Mouse (Mus musculus): ENCODE measurements around the gene Klf14. TPM values are rescaled to one million over a fixed set of nuclear protein-coding genes. Genes with fewer than 3 reads are reported as not detected.

Gene Klf14
- polyA plus RNA-seq, 1 experiment = not detected

GRCm38 (mm10) chr6:30981351-30981750 lies 22.5 kb upstream of the Klf14 start:
- Histone ChIP-seq H3K79me3 (ENCODE audit: low read depth) (no peaks in the 10 kb centered on the region), H3K27me3 (ENCODE audit: control insufficient read depth, insufficient read depth, insufficient read length) (no peaks in the 10 kb centered on the region)
- no peak for TF ChIP-seq MYOG (IDR thresholded peaks at IDR 0.05; ENCODE audit: control insufficient read depth, extremely low read depth, insufficient read length)
- no peak for TF ChIP-seq CEBPB (IDR thresholded peaks at IDR 0.05; ENCODE audit: low read depth)
- no peak for TF ChIP-seq USF1 (IDR thresholded peaks at IDR 0.05; ENCODE audit: low read depth)
- no peak for TF ChIP-seq MAX (IDR thresholded peaks at IDR 0.05)
- TF ChIP-seq FOSL1 (IDR thresholded peaks at IDR 0.05; ENCODE audit: insufficient read depth, low read length, poor library complexity, severe bottlenecking) = no peak
- no peak for TF ChIP-seq CTCF (IDR thresholded peaks at IDR 0.05; ENCODE audit: control insufficient read depth, insufficient read depth, insufficient read length)
- TF ChIP-seq MYOD1 (IDR thresholded peaks at IDR 0.05; ENCODE audit: control insufficient read depth, insufficient read length, low read depth) = no peak

GRCm38 (mm10) chr6:30978615-30979014 lies 19.7 kb upstream of the Klf14 start:
- Histone ChIP-seq H3K79me2 (ENCODE audit: control insufficient read depth, insufficient read depth) (no peaks in the 10 kb centered on the region), H3K79me3 (ENCODE audit: low read depth) (no peaks in the 10 kb centered on the region), H3K4me3 (ENCODE audit: insufficient read depth, poor library complexity, severe bottlenecking) (no peak overlapping the region), H3K27me3 (ENCODE audit: control insufficient read depth, insufficient read depth, insufficient read length) (peaks cover 4% of the 10 kb centered on the region), H3ac (ENCODE audit: control insufficient read depth, insufficient read length, low read depth) (no peak overlapping the region), H3K36me3 (ENCODE audit: control insufficient read depth, insufficient read depth) (no peaks in the 10 kb centered on the region)
- no peak for TF ChIP-seq MYOG (IDR thresholded peaks at IDR 0.05; ENCODE audit: control insufficient read depth, extremely low read depth, insufficient read length)
- TF ChIP-seq MYOD1 (IDR thresholded peaks at IDR 0.05; ENCODE audit: control insufficient read depth, insufficient read length, low read depth) = peak; percentile 63

More at GRCm38 (mm10) chr6:30981351-30981750, 22.5 kb upstream of the Klf14 start:
- no peak overlapping the region for H3K4me3 ChIP-seq (ENCODE audit: insufficient read depth, poor library complexity, severe bottlenecking)
- H3ac ChIP-seq (ENCODE audit: control insufficient read depth, insufficient read length, low read depth) = no peak overlapping the region
- H3K36me3 ChIP-seq (ENCODE audit: control insufficient read depth, insufficient read depth) = no peaks in the 10 kb centered on the region
- no peaks in the 10 kb centered on the region for H3K79me2 ChIP-seq (ENCODE audit: control insufficient read depth, insufficient read depth)

GRCm38 (mm10) chr6:30972121-30972520 lies 13.2 kb upstream of the Klf14 start:
- Histone ChIP-seq H3K27me3 (ENCODE audit: control insufficient read depth, insufficient read depth, insufficient read length) (peaks cover 8% of the 10 kb centered on the region), H3K36me3 (ENCODE audit: control insufficient read depth, insufficient read depth) (no peaks in the 10 kb centered on the region), H3K79me2 (ENCODE audit: control insufficient read depth, insufficient read depth) (no peaks in the 10 kb centered on the region), H3K4me3 (ENCODE audit: insufficient read depth, poor library complexity, severe bottlenecking) (no peak overlapping the region), H3K79me3 (ENCODE audit: low read depth) (no peaks in the 10 kb centered on the region), H3ac (ENCODE audit: control insufficient read depth, insufficient read length, low read depth) (no peak overlapping the region)
- TF ChIP-seq MYOD1 (IDR thresholded peaks at IDR 0.05; ENCODE audit: control insufficient read depth, insufficient read length, low read depth) (no peak), CTCF (IDR thresholded peaks at IDR 0.05; ENCODE audit: control insufficient read depth, insufficient read depth, insufficient read length) (no peak), USF1 (IDR thresholded peaks at IDR 0.05; ENCODE audit: low read depth) (no peak), FOSL1 (IDR thresholded peaks at IDR 0.05; ENCODE audit: insufficient read depth, low read length, poor library complexity, severe bottlenecking) (no peak), MAX (IDR thresholded peaks at IDR 0.05) (no peak), CEBPB (IDR thresholded peaks at IDR 0.05; ENCODE audit: low read depth) (no peak), MYOG (IDR thresholded peaks at IDR 0.05; ENCODE audit: control insufficient read depth, extremely low read depth, insufficient read length) (no peak)

GRCm38 (mm10) chr6:30957784-30958735 lies 818 bp downstream of the Klf14 start:
- TF ChIP-seq CTCF (IDR thresholded peaks at IDR 0.05; ENCODE audit: control insufficient read depth, insufficient read depth, insufficient read length) (no peak), MAX (IDR thresholded peaks at IDR 0.05) (no peak), MYOD1 (IDR thresholded peaks at IDR 0.05; ENCODE audit: control insufficient read depth, insufficient read length, low read depth) (no peak), FOSL1 (IDR thresholded peaks at IDR 0.05; ENCODE audit: insufficient read depth, low read length, poor library complexity, severe bottlenecking) (no peak), CEBPB (IDR thresholded peaks at IDR 0.05; ENCODE audit: low read depth) (no peak), USF1 (IDR thresholded peaks at IDR 0.05; ENCODE audit: low read depth) (no peak)
- peaks cover 7% of the 10 kb centered on the region for H3K27me3 ChIP-seq (ENCODE audit: control insufficient read depth, insufficient read depth, insufficient read length)
- no peak overlapping the region for H3K4me3 ChIP-seq (ENCODE audit: insufficient read depth, poor library complexity, severe bottlenecking)
- H3K36me3 ChIP-seq (ENCODE audit: control insufficient read depth, insufficient read depth) = no peaks in the 10 kb centered on the region
- H3K79me2 ChIP-seq (ENCODE audit: control insufficient read depth, insufficient read depth) = no peaks in the 10 kb centered on the region
- H3K79me3 ChIP-seq (ENCODE audit: low read depth) = no peaks in the 10 kb centered on the region
- no peak overlapping the region for H3ac ChIP-seq (ENCODE audit: control insufficient read depth, insufficient read length, low read depth)

GRCm38 (mm10) chr6:30939264-30939663 lies 19.6 kb downstream of the Klf14 start:
- no peaks in the 10 kb centered on the region for H3K79me2 ChIP-seq (ENCODE audit: control insufficient read depth, insufficient read depth)
- H3K4me3 ChIP-seq (ENCODE audit: insufficient read depth, poor library complexity, severe bottlenecking) = no peak overlapping the region
- no peaks in the 10 kb centered on the region for H3K27me3 ChIP-seq (ENCODE audit: control insufficient read depth, insufficient read depth, insufficient read length)
- no peaks in the 10 kb centered on the region for H3K79me3 ChIP-seq (ENCODE audit: low read depth)
- H3K36me3 ChIP-seq (ENCODE audit: control insufficient read depth, insufficient read depth) = no peaks in the 10 kb centered on the region
- no peak overlapping the region for H3ac ChIP-seq (ENCODE audit: control insufficient read depth, insufficient read length, low read depth)
- TF ChIP-seq MYOG (IDR thresholded peaks at IDR 0.05; ENCODE audit: control insufficient read depth, extremely low read depth, insufficient read length) = no peak
- no peak for TF ChIP-seq MAX (IDR thresholded peaks at IDR 0.05)
- no peak for TF ChIP-seq FOSL1 (IDR thresholded peaks at IDR 0.05; ENCODE audit: insufficient read depth, low read length, poor library complexity, severe bottlenecking)
- TF ChIP-seq CEBPB (IDR thresholded peaks at IDR 0.05; ENCODE audit: low read depth) = no peak
- TF ChIP-seq USF1 (IDR thresholded peaks at IDR 0.05; ENCODE audit: low read depth) = no peak
- TF ChIP-seq CTCF (IDR thresholded peaks at IDR 0.05; ENCODE audit: control insufficient read depth, insufficient read depth, insufficient read length) = no peak
- TF ChIP-seq MYOD1 (IDR thresholded peaks at IDR 0.05; ENCODE audit: control insufficient read depth, insufficient read length, low read depth) = no peak
